Mouse (Mus musculus) E14TG2a.4 (cell line): ENCODE results near the gene Dmkn.

Source experiments
- H3K27me3 ChIP-seq: 2 replicates; pipeline ENCODE4 v1.6.1; 2014; ENCODE audit warnings: low read length, control low read depth; ENCODE audit not compliant: insufficient read depth
- H3K36me3 ChIP-seq: 2 replicates; pipeline ENCODE4 v1.6.1; 2014; ENCODE audit warnings: low read length, control low read depth; ENCODE audit not compliant: insufficient read depth
- H3K4me1 ChIP-seq: replicated peaks from 2 replicates; pipeline ENCODE4 v1.6.1; 2014; ENCODE audit warnings: low read depth, low read length, control low read depth
- H3K4me3 ChIP-seq: replicated peaks from 2 replicates; pipeline ENCODE4 v1.5.1; 2014; ENCODE audit warnings: mild to moderate bottlenecking, low read length
- H3K9me3 ChIP-seq: 2 replicates; pipeline ENCODE4 v1.6.1; 2014; ENCODE audit warnings: low read length, control low read depth
- CTCF ChIP-seq: conservative IDR thresholded peaks from 2 replicates; pipeline ENCODE4 v1.5.1; 2014; ENCODE audit warnings: low read length
- NANOG ChIP-seq: IDR thresholded peaks from 2 replicates; pipeline ENCODE4 v1.6.1; 2014; ENCODE audit warnings: borderline replicate concordance, low read length, mixed read lengths
- POU5F1 ChIP-seq: IDR thresholded peaks from 2 replicates; pipeline ENCODE4 v1.6.1; 2014; ENCODE audit warnings: low read length, borderline replicate concordance

Dmkn gene

GRCm38 (mm10) chr7:30794921-30795320, 31.4 kb downstream of the Dmkn start:
- Histone ChIP-seq H3K36me3 (no peaks in the 10 kb centered on the region), H3K9me3 (peaks cover 7% of the 10 kb centered on the region; the same call in 1 of the 2 replicates), H3K4me1 (peaks cover 20% of the 10 kb centered on the region), H3K27me3 (peaks cover 34% of the 10 kb centered on the region), H3K4me3 (no peak overlapping the region)
- TF ChIP-seq POU5F1 (no peak), NANOG (no peak; the same call in 1 of the 2 replicates), CTCF (no peak)

DNA sequence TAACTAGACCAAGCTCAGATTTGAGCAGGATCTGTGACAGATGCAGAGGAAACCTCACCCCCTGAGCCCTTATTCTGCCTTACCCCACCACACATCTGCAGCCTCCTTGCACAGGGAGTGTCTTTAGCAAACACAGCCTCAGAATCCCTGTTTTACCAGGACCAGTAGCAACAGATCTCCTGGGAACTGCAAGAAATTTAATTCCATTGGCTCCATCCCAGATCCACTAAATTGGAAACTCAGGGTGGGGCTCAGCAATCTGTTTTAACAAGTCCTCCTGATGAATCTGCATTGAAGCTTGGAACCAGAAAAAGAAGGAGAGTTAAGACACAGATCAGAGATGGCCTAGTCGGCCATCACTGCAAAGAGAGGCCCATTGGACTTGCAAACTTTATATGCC, 33.2 kb downstream of the Dmkn start:
- Histone ChIP-seq H3K36me3 (no peaks in the 10 kb centered on the region), H3K9me3 (peaks cover 15% of the 10 kb centered on the region), H3K4me1 (peaks cover 5% of the 10 kb centered on the region), H3K4me3 (no peak overlapping the region), H3K27me3 (peaks cover 22% of the 10 kb centered on the region)
- TF ChIP-seq POU5F1 (no peak), CTCF (no peak), NANOG (no peak)

DNA sequence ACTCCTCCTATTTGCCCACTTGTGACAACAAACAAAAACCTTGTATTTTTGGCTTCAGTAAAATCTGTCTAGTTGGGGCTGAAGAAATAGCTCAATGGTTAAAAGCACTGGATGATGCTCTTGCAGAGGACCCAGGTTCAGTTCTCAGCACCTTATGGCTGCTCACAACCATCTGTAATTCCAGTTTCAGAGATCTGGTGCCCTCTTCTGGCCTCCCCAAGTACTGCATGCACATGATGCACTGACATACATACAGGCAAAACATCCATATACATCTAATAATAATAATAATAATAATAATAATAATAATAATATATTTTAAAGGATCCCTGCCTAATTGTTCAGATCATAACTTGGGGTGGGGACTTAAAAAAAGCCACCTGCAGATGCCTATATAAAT, 37.1 kb downstream of the Dmkn start:
- H3K36me3 ChIP-seq, result no peaks in the 10 kb centered on the region
- peaks cover 17% of the 10 kb centered on the region for H3K27me3 ChIP-seq
- no peak overlapping the region for H3K4me3 ChIP-seq
- peaks cover 18% of the 10 kb centered on the region for H3K9me3 ChIP-seq
- no peaks in the 10 kb centered on the region for H3K4me1 ChIP-seq
- TF ChIP-seq NANOG, result no peak
- TF ChIP-seq CTCF, result peak; percentile 32

GRCm38 (mm10) chr7:30803256-30803655, 39.7 kb downstream of the Dmkn start:
- peaks cover 12% of the 10 kb centered on the region for H3K27me3 ChIP-seq
- no peaks in the 10 kb centered on the region for H3K36me3 ChIP-seq
- peaks cover 13% of the 10 kb centered on the region for H3K4me1 ChIP-seq
- H3K9me3 ChIP-seq, result peaks cover 17% of the 10 kb centered on the region
- H3K4me3 ChIP-seq, result no peak overlapping the region
- TF ChIP-seq POU5F1 (no peak), CTCF (peak; percentile 29)

GRCm38 (mm10) chr7:30804026-30804715, 40.6 kb downstream of the Dmkn start:
- no peaks in the 10 kb centered on the region for H3K36me3 ChIP-seq
- TF ChIP-seq CTCF (no peak), POU5F1 (no peak), NANOG (no peak)
- H3K27me3 ChIP-seq, result peaks cover 5% of the 10 kb centered on the region
- H3K4me3 ChIP-seq, result no peak overlapping the region
- H3K4me1 ChIP-seq, result peaks cover 13% of the 10 kb centered on the region
- H3K9me3 ChIP-seq, result peaks cover 19% of the 10 kb centered on the region

DNA sequence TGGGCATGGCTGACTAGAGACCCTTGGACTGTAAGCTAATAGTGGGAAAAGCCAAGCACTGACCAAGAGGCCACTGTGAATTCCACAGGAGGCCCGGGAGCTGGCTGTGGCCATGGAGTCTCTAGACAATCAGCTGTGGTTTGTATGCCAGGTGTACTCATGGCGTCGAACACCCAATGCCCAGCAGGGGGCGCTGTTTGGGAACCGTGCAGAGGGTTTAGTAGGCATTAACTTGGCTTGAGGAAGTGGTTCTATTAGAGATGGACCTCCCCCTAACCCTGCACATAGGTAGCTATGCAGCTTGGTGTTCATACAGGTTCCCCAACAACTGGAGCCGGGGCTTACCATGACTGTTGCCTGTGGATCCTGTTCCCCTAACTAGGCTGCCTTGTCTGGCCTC, 42.4 kb downstream of the Dmkn start:
- Histone ChIP-seq H3K9me3 (peaks cover 7% of the 10 kb centered on the region), H3K27me3 (peaks cover 4% of the 10 kb centered on the region), H3K4me3 (no peak overlapping the region), H3K4me1 (peaks cover 18% of the 10 kb centered on the region), H3K36me3 (no peaks in the 10 kb centered on the region)
- no peak for TF ChIP-seq NANOG
- TF ChIP-seq CTCF, result peak; percentile 66

DNA sequence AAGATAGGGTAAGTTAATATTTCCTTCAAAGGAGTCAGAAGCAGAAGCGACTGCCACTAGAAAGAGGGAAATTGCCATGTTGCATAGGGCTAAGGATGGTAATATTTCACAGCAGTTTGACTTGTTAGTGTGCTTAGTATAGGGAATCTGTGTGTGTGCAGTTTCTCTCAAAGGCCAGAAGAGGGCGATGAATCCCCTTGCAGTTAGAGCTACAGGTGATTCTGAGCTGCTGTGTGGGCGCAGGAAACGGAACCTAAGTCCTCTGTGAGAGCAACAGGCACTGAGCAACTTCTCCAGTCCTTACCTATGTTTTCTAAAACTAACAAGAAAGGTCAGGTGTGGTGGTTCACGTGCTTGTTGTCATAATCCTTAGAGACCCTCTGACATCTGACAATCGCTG, 46.8 kb downstream of the Dmkn start:
- Histone ChIP-seq H3K27me3 (peaks cover 4% of the 10 kb centered on the region; the same call in 1 of the 2 replicates), H3K4me1 (peaks cover 18% of the 10 kb centered on the region), H3K36me3 (no peaks in the 10 kb centered on the region), H3K9me3 (peaks cover 7% of the 10 kb centered on the region), H3K4me3 (no peak overlapping the region)
- TF ChIP-seq CTCF (peak; percentile 80), POU5F1 (no peak)

- no peaks in the 10 kb centered on the region for H3K36me3 ChIP-seq
- peaks cover 7% of the 10 kb centered on the region for H3K9me3 ChIP-seq
- peaks cover 10% of the 10 kb centered on the region for H3K4me1 ChIP-seq
- H3K4me3 ChIP-seq, result no peak overlapping the region
- TF ChIP-seq NANOG, result no peak
- TF ChIP-seq CTCF, result no peak
- TF ChIP-seq POU5F1, result no peak
- peaks cover 15% of the 10 kb centered on the region for H3K27me3 ChIP-seq
Measured at GRCm38 (mm10) chr7:30811757-30812290, 48.3 kb downstream of the Dmkn start.

DNA sequence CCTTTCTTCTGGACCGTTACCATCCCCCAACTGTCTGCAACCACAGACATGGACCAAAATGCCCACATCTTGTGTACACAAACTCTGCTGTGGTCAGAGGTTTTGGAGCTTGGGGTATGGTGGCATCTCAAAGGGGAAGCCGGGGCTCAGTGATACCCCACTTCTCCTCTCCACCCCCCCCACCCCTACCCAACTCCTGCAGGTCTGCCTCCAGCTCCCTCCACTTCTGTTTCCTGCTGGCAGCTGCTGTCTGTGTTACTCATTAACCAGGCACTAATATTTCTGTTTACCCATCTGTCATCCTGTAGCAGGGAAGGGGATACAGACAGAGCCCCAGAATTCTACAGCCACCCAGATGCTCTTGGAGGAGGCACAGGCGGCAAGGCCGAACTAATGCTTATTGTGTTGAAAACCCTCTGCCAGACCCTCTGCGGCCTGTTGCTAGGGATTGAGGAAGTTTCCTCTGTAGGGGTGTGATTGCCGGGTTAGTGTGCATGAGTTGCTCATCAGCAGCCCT, 48.8 kb downstream of the Dmkn start:
- no peak overlapping the region for H3K4me3 ChIP-seq
- TF ChIP-seq NANOG (no peak), CTCF (no peak), POU5F1 (no peak)

More for the DNA sequence above, 48.8 kb downstream of the Dmkn start:
- Histone ChIP-seq H3K4me1 (peaks cover 6% of the 10 kb centered on the region; the same call in 1 of the 2 replicates), H3K27me3 (peaks cover 15% of the 10 kb centered on the region), H3K36me3 (no peaks in the 10 kb centered on the region), H3K9me3 (peaks cover 7% of the 10 kb centered on the region)
